Mouse (Mus musculus): ENCODE data around the gene Baiap2l1. TPM values are rescaled to one million over a fixed set of nuclear protein-coding genes. Genes with fewer than 3 reads are reported as not detected.

Gene Baiap2l1
- total and polyA plus RNA-seq, 2 experiments from 2014 or later, result 0.63 to 1.9 TPM

DNA sequence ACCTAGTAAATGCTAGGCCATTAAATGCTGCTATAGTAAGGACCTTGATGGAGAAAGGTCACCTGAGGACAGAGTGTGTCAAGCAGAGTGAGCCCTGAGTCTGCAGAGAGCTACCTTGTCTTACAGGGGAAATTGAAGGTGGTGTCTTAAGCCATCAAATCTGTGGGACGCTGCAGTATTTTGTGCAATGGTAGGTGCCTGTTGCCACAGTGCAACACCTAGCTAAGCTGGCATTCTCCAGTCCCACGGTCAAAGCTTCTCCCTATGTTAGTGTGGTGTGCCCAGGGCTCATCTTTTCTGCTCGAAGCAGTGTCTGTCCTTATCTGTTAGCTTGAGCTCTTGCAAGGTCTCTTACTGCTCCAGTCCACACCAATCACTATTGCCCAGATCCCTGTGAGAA, 35.2 kb downstream of the Baiap2l1 start:
- Histone ChIP-seq H3K27me3 (ENCODE audit: insufficient read depth, low read length) (no peaks in the 10 kb centered on the region), H3K4me1 (ENCODE audit: insufficient read depth, low read length) (no peaks in the 10 kb centered on the region), H3K27ac (no peak overlapping the region), H3K9ac (replicated peaks; ENCODE audit: low read length) (no peak overlapping the region), H3K36me3 (ENCODE audit: insufficient read depth, low read length) (no peaks in the 10 kb centered on the region), H3K9me3 (ENCODE audit: low read length) (no peaks in the 10 kb centered on the region), H3K4me3 (ENCODE audit: low read length) (no peak overlapping the region), H3K4me2 (ENCODE audit: low read depth, low read length) (no peak overlapping the region)
- 87% methylated on average over 3 of the region's 3 CpGs for WGBS
- no peak for DNase-seq (ENCODE audit: low spot score)
- no peak for ATAC-seq
- no peak for TF ChIP-seq CTCF (IDR thresholded peaks at IDR 0.05; ENCODE audit: low read depth)

DNA sequence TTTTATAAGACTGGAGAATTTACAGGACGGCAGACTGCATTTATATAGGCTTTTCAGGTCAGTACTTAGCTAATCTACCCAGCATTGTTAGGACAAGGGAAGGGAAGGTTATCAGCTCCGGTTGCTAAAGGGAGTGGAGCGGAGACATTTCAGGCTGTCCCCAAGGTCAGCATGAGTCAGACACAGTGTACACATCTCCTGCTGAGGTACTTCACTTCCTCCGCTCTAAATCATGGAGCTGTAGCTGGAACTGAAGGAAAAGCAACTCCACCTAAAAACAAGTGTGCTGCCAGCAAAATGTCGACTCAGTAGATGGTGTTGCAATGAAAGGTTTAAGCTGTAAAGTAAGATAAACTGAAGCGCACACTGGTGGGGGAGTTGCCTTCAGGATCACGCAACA, 36.2 kb downstream of the Baiap2l1 start:
- DNase-seq (ENCODE audit: low spot score), result no peak
- no peaks in the 10 kb centered on the region for H3K27me3 ChIP-seq (ENCODE audit: insufficient read depth, low read length)
- no peak for TF ChIP-seq CTCF (IDR thresholded peaks at IDR 0.05; ENCODE audit: low read depth)
- H3K27ac ChIP-seq, result no peak overlapping the region
- H3K9me3 ChIP-seq (ENCODE audit: low read length), result no peaks in the 10 kb centered on the region
- H3K4me1 ChIP-seq (ENCODE audit: insufficient read depth, low read length), result no peaks in the 10 kb centered on the region
- no peak overlapping the region for H3K4me3 ChIP-seq (ENCODE audit: low read length)
- no peak overlapping the region for H3K4me2 ChIP-seq (ENCODE audit: low read depth, low read length)
- ATAC-seq, result no peak
- WGBS, result 74% methylated on average over 7 of the region's 7 CpGs
- no peak overlapping the region for H3K9ac ChIP-seq (replicated peaks; ENCODE audit: low read length)
- no peaks in the 10 kb centered on the region for H3K36me3 ChIP-seq (ENCODE audit: insufficient read depth, low read length)

DNA sequence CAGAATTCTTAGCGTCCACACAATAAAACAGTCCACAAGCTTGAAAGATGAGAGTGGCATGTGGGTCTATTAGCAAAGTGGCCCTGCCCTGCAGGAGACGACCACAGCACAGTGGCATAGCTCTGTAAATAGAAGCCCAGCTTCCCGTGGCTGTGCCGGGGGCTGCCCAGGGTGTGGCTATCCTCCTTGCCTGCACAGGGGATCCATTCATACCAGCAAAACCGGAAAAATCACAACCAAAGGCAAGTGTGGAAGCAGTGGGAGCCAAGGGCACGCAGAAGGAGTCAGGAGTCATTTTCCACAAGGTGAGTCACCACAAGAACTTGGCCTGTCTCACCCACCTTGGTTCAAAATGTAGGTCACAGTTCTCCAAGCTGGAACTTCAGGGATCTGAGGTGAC, 39.6 kb downstream of the Baiap2l1 start:
- no peaks in the 10 kb centered on the region for H3K4me1 ChIP-seq (ENCODE audit: insufficient read depth, low read length)
- H3K36me3 ChIP-seq (ENCODE audit: insufficient read depth, low read length), result no peaks in the 10 kb centered on the region
- no peak overlapping the region for H3K4me2 ChIP-seq (ENCODE audit: low read depth, low read length)
- TF ChIP-seq CTCF (IDR thresholded peaks at IDR 0.05; ENCODE audit: low read depth), result no peak
- 32% methylated on average over 6 of the region's 6 CpGs for WGBS
- DNase-seq (ENCODE audit: low spot score), result no peak
- no peaks in the 10 kb centered on the region for H3K9me3 ChIP-seq (ENCODE audit: low read length)
- ATAC-seq, result no peak
- H3K4me3 ChIP-seq (ENCODE audit: low read length), result no peak overlapping the region
- H3K27ac ChIP-seq, result no peak overlapping the region
- no peak overlapping the region for H3K9ac ChIP-seq (replicated peaks; ENCODE audit: low read length)
- H3K27me3 ChIP-seq (ENCODE audit: insufficient read depth, low read length), result no peaks in the 10 kb centered on the region

DNA sequence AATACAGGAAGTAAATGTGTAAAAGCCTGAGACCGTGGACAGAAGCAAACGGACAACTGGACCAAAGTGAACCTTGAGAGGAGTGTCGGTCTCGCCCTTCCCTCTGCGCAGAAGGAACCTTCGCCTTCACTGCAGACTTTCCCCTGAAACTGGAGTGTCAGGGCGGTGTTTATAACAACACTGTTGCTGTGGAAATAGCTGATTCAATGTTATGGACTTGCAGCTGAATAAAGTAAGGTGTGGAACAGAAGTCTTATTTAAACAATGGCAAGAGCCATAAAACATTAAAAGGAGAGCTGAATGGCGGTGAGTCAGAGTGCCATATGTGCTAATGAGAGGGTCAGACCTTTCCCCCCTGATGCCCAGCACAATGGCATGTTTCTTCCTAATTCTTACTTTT, 40.5 kb downstream of the Baiap2l1 start:
- Histone ChIP-seq H3K36me3 (ENCODE audit: insufficient read depth, low read length) (no peaks in the 10 kb centered on the region), H3K27me3 (ENCODE audit: insufficient read depth, low read length) (no peaks in the 10 kb centered on the region), H3K4me2 (ENCODE audit: low read depth, low read length) (no peak overlapping the region), H3K27ac (no peak overlapping the region), H3K9me3 (ENCODE audit: low read length) (no peaks in the 10 kb centered on the region), H3K9ac (replicated peaks; ENCODE audit: low read length) (no peak overlapping the region), H3K4me1 (ENCODE audit: insufficient read depth, low read length) (no peaks in the 10 kb centered on the region), H3K4me3 (ENCODE audit: low read length) (no peak overlapping the region)
- ATAC-seq, result no peak
- DNase-seq (ENCODE audit: low spot score), result no peak
- 87% methylated on average over 8 of the region's 8 CpGs for WGBS
- TF ChIP-seq CTCF (IDR thresholded peaks at IDR 0.05; ENCODE audit: low read depth), result no peak

DNA sequence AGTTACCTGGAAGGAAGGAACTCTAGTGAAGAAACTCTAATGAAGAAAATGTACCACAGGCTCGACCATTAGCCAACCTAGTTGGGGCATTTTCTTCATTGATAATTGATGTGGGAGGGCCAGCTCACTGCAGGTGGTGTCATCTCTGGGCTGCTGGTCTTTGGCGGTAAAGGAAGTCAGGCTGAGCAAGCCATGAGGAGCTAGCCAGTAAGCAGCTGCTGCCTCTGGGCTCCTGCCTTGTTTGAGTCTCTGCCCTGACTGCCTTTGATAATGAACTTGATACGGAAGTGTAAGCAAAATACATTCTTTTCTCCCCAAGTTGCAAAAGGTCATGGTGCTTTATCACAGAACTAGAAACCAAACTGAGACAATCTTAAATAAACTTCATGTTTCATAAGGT, 41.5 kb downstream of the Baiap2l1 start:
- 68% methylated on average over 3 of the region's 3 CpGs for WGBS

DNA sequence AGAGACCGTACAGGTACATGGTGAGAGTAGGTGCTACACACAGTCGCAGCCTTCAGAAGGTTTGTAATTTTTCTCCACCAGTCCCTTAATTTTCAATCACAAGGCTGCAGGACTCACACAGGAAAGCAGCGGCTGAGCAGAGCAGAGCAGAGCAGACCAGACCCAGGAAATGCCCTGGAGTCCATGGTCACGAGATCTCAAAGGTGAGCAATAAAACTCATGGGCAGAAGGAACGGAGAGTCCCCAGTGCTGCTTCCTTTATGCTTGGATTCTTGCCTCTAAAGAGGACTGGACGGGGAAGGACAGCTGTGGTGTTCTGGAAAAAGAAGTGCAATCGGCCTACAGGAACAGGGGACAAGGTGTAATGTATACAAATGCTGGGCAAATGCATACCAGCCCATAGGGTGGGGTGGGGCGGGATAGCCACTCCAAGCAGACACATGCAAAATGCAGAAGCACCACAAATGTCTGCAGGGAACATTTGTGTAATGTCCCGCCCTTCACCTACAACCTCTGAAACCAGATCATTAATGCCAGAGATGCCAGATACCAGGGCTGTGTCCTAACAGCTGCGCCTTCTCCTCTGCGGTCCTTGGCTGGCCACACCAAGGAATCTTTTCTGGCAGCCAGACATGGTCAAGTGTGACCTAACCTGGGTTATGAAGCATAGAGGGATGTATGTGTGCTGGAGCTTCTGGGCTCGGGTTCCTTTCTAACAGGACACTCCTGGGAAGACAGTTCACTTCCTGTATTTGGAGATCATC, 43.0 kb downstream of the Baiap2l1 start:
- H3K4me2 ChIP-seq (ENCODE audit: low read depth, low read length), result no peak overlapping the region
- TF ChIP-seq CTCF (IDR thresholded peaks at IDR 0.05; ENCODE audit: low read depth), result no peak

More for the DNA sequence above, 41.5 kb downstream of the Baiap2l1 start:
- DNase-seq (ENCODE audit: low spot score), result no peak
- Histone ChIP-seq H3K4me3 (ENCODE audit: low read length) (no peak overlapping the region), H3K4me2 (ENCODE audit: low read depth, low read length) (no peak overlapping the region), H3K9me3 (ENCODE audit: low read length) (no peaks in the 10 kb centered on the region), H3K36me3 (ENCODE audit: insufficient read depth, low read length) (no peaks in the 10 kb centered on the region), H3K9ac (replicated peaks; ENCODE audit: low read length) (no peak overlapping the region), H3K27ac (no peak overlapping the region), H3K4me1 (ENCODE audit: insufficient read depth, low read length) (no peaks in the 10 kb centered on the region), H3K27me3 (ENCODE audit: insufficient read depth, low read length) (no peaks in the 10 kb centered on the region)
- ATAC-seq, result no peak
- TF ChIP-seq CTCF (IDR thresholded peaks at IDR 0.05; ENCODE audit: low read depth), result no peak

DNA sequence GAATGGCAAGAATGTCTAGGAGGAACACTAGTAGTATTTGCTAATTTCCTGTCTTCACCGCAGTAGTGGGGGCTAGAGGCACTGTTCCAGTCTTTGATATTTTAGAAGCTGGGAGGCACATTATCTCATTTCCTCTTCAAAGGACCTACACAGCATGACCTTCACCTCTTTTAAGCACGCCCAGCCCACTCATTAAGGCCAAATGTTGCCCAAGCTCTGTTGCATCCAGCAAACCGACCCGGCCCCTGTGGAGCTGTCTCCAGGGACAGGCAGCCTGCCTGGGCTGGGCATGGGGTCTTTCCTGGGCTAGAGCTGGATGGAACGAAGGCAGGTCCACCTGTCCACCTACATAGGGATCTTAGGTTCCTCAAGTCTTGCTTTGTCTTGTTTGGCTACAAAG, 44.6 kb downstream of the Baiap2l1 start:
- no peak for TF ChIP-seq CTCF (IDR thresholded peaks at IDR 0.05; ENCODE audit: low read depth)
- H3K9me3 ChIP-seq (ENCODE audit: low read length), result no peaks in the 10 kb centered on the region
- no peak overlapping the region for H3K4me2 ChIP-seq (ENCODE audit: low read depth, low read length)
- H3K27ac ChIP-seq, result no peak overlapping the region
- DNase-seq (ENCODE audit: low spot score) (no peak), ATAC-seq (no peak)
- no peak overlapping the region for H3K4me3 ChIP-seq (ENCODE audit: low read length)
- no peaks in the 10 kb centered on the region for H3K36me3 ChIP-seq (ENCODE audit: insufficient read depth, low read length)
- H3K9ac ChIP-seq (replicated peaks; ENCODE audit: low read length), result no peak overlapping the region
- no peaks in the 10 kb centered on the region for H3K27me3 ChIP-seq (ENCODE audit: insufficient read depth, low read length)
- WGBS, result 39% methylated on average over 5 of the region's 5 CpGs
- H3K4me1 ChIP-seq (ENCODE audit: insufficient read depth, low read length), result no peaks in the 10 kb centered on the region

More for the DNA sequence above, 43.0 kb downstream of the Baiap2l1 start:
- no peak for DNase-seq (ENCODE audit: low spot score)
- Histone ChIP-seq H3K9me3 (ENCODE audit: low read length) (no peaks in the 10 kb centered on the region), H3K4me3 (ENCODE audit: low read length) (no peak overlapping the region), H3K36me3 (ENCODE audit: insufficient read depth, low read length) (no peaks in the 10 kb centered on the region), H3K27me3 (ENCODE audit: insufficient read depth, low read length) (no peaks in the 10 kb centered on the region), H3K9ac (replicated peaks; ENCODE audit: low read length) (no peak overlapping the region), H3K4me1 (ENCODE audit: insufficient read depth, low read length) (no peaks in the 10 kb centered on the region), H3K27ac (no peak overlapping the region)
- WGBS, result 91% methylated on average over 12 of the region's 12 CpGs
- ATAC-seq, result no peak
